Mouse (Mus musculus) forebrain, postnatal 0 days (tissue): ENCODE data around the gene Nlrc5. TPM values are rescaled to one million over a fixed set of nuclear protein-coding genes. Genes with fewer than 3 reads are reported as not detected.

Experiments
- ATAC-seq: fragments of 200-750 bp; cut with Nextera tagmentation; 2 replicates; pipeline ENCODE4 v1.8.0; 2017; ENCODE audit warnings: mild to moderate bottlenecking, moderate library complexity
- DNase-seq: peaks from one replicate; pipeline ENCODE4 v3.0.0-alpha.2; 2015
- H3K27ac ChIP-seq: fragments of 300-500 bp; sonication (generic); 2 replicates; pipeline ENCODE4 v1.5.1; 2014; ENCODE audit warnings: low read depth, mild to moderate bottlenecking, antibody characterized with exemption, low read length, moderate library complexity, mixed read lengths
- H3K27me3 ChIP-seq: fragments of 300-500 bp; sonication (generic); 2 replicates; pipeline ENCODE4 v1.6.1; 2014; ENCODE audit warnings: mild to moderate bottlenecking, low read length, mixed read lengths; ENCODE audit not compliant: insufficient read depth
- H3K36me3 ChIP-seq: fragments of 300-500 bp; sonication (generic); 2 replicates; pipeline ENCODE4 v1.6.1; 2014; ENCODE audit warnings: mild to moderate bottlenecking, moderate library complexity; ENCODE audit not compliant: insufficient read depth
- H3K4me1 ChIP-seq: fragments of 300-500 bp; sonication (generic); 2 replicates; pipeline ENCODE4 v1.6.1; 2014; ENCODE audit warnings: antibody characterized with exemption; ENCODE audit not compliant: insufficient read depth
- H3K4me2 ChIP-seq: fragments of 300-500 bp; sonication (generic); 2 replicates; pipeline ENCODE4 v1.6.1; 2014; ENCODE audit warnings: low read depth, mild to moderate bottlenecking, moderate library complexity
- H3K4me3 ChIP-seq: fragments of 300-500 bp; sonication (generic); 2 replicates; pipeline ENCODE4 v1.5.1; 2014; ENCODE audit warnings: low read depth, low read length, mixed read lengths
- H3K9ac ChIP-seq: fragments of 300-500 bp; sonication (generic); 2 replicates; pipeline ENCODE4 v1.6.1; 2014; ENCODE audit warnings: mild to moderate bottlenecking
- H3K9me3 ChIP-seq: fragments of 300-500 bp; sonication (generic); 2 replicates; pipeline ENCODE4 v1.6.1; 2016; ENCODE audit warnings: low read length
- CTCF ChIP-seq: sonication (generic); IDR thresholded peaks from 2 replicates; pipeline ENCODE4 v1.5.1; 2016; ENCODE audit warnings: antibody characterized with exemption, control low read depth, low read depth
- WGBS: fragments of 180-500 bp; shearing (Covaris S2); extraction: QIAGEN DNeasy Blood & Tissue Kit; methylation state at CpG from one replicate; pipeline ENCODE4 v1.1.7; 2014; 5-methylcytosine and 5-hydroxymethylcytosine counted together
- polyA plus RNA-seq: library from polyadenylated mRNA; unstranded; fragments of >200 nt; fragmentation: Nextera tagmentation; extraction: Ambion mirVana; gene quantifications from 2 replicates; pipeline ENCODE4 v1.2.1, GENCODE M21; 2015
- total RNA-seq: library from RNA; depleted of rRNA; stranded (reverse); fragments of >200 nt; gene quantifications from 2 replicates; pipeline ENCODE4 v1.2.3, GENCODE M21; 2014; rRNA removed

Nlrc5 gene
- 0.69 and 1.6 TPM in 2 replicates for total RNA-seq
- polyA plus RNA-seq = 0.28 and 0.36 TPM in 2 replicates

DNA sequence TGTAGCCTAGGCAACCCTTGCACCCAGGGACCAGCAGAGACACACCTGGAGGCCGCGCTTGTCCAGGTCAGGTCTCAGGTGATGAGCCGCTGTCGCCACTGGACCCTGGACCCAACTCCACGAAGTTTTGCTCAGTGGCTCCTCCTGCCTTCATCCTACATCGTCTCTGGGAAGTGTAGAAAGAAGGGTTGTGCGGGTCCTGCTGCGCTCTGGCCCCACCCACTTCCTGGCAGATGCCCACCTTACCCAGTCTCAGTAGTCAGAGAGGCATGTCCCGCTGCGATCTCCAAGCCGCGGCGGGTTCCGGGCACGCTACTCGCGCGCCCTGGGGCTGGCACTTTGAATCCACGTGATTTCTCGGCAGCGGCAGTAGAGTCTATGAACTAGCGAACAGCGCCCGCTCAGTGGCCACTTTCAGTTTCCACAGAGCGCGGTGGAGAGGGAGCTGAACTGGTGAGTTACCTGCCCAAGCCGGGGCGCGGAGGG lies at the start of gene Nlrc5:
Nlrc5 (plus strand) TSS at position 376 of the 486 bp plus-strand sequence.
- 2% methylated on average over 29 of the region's 29 CpGs for WGBS
- ATAC-seq (peak; percentile 59; the same call in 1 of the 2 replicates), DNase-seq (peak; percentile 47)
- Histone ChIP-seq H3K4me1 (peaks cover 7% of the 10 kb centered on the region; the same call in 1 of the 2 replicates), H3K27me3 (no peaks in the 10 kb centered on the region; the same call in none of the 2 replicates), H3K4me3 (peak within 1 kb of the TSS; percentile 39), H3K9me3 (no peaks in the 10 kb centered on the region), H3K27ac (no peak within 1 kb of the TSS), H3K4me2 (peak within 1 kb of the TSS; percentile 83), H3K9ac (peak within 1 kb of the TSS; percentile 22; the same call in 1 of the 2 replicates), H3K36me3 (no peaks in the 10 kb centered on the region)
- TF ChIP-seq CTCF = no peak; the same call in 1 of the 2 replicates

DNA sequence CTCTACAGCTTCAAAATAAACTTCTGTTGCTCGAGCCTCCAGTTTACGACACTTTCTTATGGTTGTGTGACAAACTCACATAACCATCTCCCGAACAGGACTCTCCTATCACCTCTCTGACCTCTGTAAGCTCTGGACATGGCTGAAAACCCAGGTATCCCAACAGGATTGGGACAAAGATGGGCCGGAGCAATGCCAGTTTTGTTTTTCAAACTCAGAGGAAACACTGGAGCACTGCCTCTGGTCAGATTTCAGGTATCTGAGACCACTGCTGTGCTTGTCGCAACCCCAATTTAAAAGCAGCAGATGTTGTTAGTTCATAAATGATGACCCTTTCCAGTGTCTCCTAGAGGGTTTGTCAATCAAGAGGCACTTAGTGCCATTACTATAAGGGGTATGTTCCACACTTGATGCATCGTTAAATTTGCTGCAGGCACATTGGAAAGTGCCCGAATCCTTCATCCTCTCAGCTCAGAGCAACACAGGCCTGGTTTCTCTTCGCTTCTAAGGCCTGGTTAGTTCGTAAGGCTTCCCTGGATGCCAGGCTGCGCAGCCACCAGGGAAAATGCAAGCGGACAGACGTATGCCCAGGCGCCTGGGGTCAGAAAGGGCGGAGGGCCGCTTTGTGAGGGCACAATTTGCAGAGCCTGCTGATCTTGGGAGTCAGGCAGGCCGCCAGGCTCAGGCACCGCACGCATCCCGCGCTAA lies 48.5 kb upstream of the Nlrc5 start:
- H3K36me3 ChIP-seq = peaks cover 14% of the 10 kb centered on the region

DNA sequence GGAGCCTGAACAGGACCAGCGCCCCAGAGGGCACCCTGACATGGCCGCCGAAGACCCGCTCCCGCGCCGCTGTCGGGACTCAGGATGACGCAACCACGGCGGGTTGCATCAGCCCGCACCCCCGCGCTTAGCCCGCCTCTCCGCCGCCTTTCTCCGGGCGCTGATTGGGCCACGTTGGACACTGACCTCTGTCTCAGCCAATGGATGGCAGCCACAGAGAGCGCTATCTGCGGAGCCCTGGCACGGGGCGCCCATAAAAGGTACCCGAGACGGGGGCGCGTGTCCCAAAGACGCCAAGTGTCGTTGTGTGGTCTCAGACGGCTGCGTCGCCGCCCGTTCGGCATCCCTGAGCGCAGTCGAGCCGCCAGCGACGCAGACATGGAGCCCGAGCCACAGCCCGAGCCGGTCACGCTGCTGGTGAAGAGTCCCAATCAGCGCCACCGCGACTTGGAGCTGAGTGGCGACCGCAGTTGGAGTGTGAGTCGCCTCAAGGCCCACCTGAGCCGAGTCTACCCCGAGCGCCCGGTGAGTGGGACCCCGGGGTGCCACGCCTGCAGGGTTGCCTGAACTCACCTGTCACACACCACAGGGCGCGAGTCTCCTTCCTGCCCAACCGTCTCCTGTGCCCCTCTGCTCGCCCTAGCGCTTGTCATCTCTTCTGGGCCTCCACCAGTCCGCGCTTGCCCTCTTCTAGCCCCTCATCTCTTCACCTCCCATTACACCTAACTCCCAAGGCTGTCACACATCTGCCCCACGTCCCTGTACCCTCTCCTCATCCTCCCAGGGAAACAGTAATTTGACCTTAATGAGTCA lies 47.7 kb upstream of the Nlrc5 start, which contains the start of gene Herpud1:
Herpud1 (plus strand) TSS at position 225 of the 813 bp plus-strand sequence.
- Histone ChIP-seq H3K36me3 (peaks cover 22% of the 10 kb centered on the region), H3K9ac (peak within 1 kb of the TSS; percentile 96), H3K27ac (peak within 1 kb of the TSS; percentile 93), H3K4me3 (peak within 1 kb of the TSS; percentile 81), H3K27me3 (no peaks in the 10 kb centered on the region), H3K4me1 (peaks cover 11% of the 10 kb centered on the region), H3K9me3 (no peaks in the 10 kb centered on the region), H3K4me2 (peak within 1 kb of the TSS; percentile 91)
- 1% methylated on average over 64 of the region's 65 CpGs for WGBS
- peak; percentile 27; the same call in 1 of the 2 replicates for TF ChIP-seq CTCF
- ATAC-seq = peak; percentile 99
- DNase-seq = peak; percentile 98

More for the DNA sequence above, 48.5 kb upstream of the Nlrc5 start:
- H3K9me3 ChIP-seq = no peaks in the 10 kb centered on the region
- H3K27me3 ChIP-seq = no peaks in the 10 kb centered on the region
- no peak for DNase-seq
- H3K9ac ChIP-seq = peak overlapping the region; percentile 96
- peak; percentile 54 for ATAC-seq
- H3K4me3 ChIP-seq = peak overlapping the region; percentile 81
- H3K4me2 ChIP-seq = peak overlapping the region; percentile 91
- WGBS = 25% methylated on average over 20 of the region's 20 CpGs
- H3K27ac ChIP-seq = peak overlapping the region; percentile 93
- TF ChIP-seq CTCF = no peak
- H3K4me1 ChIP-seq = peaks cover 11% of the 10 kb centered on the region

DNA sequence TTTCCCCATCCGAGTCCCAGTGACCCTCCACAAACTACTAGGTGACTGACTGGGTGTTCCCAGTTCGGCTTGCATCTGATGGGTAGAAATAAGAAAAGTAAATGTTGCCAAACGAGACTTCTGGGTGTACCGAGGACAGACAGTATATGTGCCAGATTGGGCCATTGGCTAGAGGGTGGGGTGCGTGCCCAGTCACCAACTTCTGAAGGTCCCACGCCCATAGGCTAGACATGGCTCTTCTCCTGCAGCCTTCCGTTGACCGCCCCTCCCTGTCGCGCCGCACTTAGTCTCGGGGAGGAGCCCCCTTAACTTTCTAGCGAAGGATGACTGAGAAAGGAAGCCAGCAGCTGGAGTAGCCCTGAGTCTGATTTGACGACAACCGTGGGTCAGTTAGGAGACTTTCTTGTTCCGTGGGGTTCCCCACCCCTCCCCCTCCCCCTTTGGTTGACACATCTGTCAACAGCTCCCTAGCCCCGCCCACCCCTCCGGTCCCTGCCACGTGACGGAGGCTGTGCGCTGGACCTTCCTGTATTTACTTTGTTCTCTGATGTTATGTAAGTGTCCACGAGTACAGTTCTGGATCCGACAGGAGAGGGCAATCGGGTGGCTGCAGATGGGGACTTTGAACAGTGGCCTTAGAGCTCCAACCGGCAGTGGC lies 47.0 kb upstream of the Nlrc5 start:
- Histone ChIP-seq H3K27me3 (no peaks in the 10 kb centered on the region), H3K4me1 (peaks cover 11% of the 10 kb centered on the region), H3K9me3 (no peaks in the 10 kb centered on the region), H3K4me3 (peak overlapping the region; percentile 81), H3K36me3 (peaks cover 29% of the 10 kb centered on the region), H3K4me2 (peak overlapping the region; percentile 91), H3K9ac (peak overlapping the region; percentile 96), H3K27ac (peak overlapping the region; percentile 93)
- DNase-seq = peak; percentile 71
- no peak for TF ChIP-seq CTCF
- ATAC-seq = no peak
- WGBS = under 1% methylated on average over 25 of the region's 25 CpGs

DNA sequence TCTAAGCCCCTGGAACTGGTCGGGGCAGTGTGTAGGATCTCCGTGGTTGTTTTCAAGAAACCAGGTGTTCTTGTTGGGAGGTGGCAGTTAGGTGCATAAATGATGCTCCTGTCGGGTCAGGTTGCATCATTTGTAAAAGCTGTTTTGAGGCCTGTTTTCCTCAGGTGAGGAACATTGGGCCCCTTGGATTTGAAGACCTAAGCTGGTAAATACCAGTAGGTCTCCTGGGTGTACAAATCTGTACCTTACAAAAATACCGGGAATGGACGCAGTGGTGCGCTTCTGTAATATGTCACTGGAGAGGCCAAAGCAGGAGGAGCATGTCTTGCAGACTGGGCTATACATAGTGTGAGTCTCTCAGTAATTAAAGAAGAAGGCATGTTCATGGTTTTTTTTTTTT lies 46.4 kb upstream of the Nlrc5 start:
- peak overlapping the region; percentile 96 for H3K9ac ChIP-seq
- H3K4me2 ChIP-seq = peak overlapping the region; percentile 91
- TF ChIP-seq CTCF = no peak
- no peaks in the 10 kb centered on the region for H3K9me3 ChIP-seq
- ATAC-seq = no peak
- peaks cover 11% of the 10 kb centered on the region for H3K4me1 ChIP-seq
- H3K27me3 ChIP-seq = no peaks in the 10 kb centered on the region
- peaks cover 35% of the 10 kb centered on the region for H3K36me3 ChIP-seq
- WGBS = 31% methylated on average over 6 of the region's 6 CpGs
- no peak overlapping the region for H3K27ac ChIP-seq
- no peak for DNase-seq
- peak overlapping the region; percentile 81 for H3K4me3 ChIP-seq

DNA sequence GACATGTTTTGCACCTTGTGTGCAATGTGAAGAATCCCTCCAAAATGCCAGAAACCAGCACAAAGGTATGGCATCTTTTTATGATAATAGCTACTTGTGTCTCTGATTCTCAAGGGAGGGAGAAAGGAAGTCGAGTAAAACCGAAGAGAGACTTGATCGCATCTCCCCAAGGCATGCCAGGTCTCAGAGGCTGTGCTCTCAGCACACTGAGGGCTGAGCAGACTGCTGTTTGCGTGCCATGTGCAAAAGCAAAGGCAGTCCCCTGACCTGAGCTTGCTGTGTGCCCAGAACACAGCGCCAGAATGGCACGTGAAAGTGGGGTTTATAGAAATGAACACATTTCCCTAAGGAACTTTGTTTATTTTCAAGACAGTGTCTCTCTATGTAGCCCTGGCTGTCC lies 44.6 kb upstream of the Nlrc5 start:
- Histone ChIP-seq H3K27me3 (no peaks in the 10 kb centered on the region), H3K4me2 (no peak overlapping the region), H3K9me3 (no peaks in the 10 kb centered on the region), H3K27ac (no peak overlapping the region), H3K9ac (no peak overlapping the region), H3K36me3 (peaks cover 50% of the 10 kb centered on the region), H3K4me3 (no peak overlapping the region), H3K4me1 (peaks cover 11% of the 10 kb centered on the region)
- ATAC-seq (no peak), DNase-seq (no peak)
- TF ChIP-seq CTCF = no peak
- WGBS = 91% methylated on average over 6 of the region's 6 CpGs
